Mouse (Mus musculus) intestine, embryonic 14.5 days (tissue): Measurements from ENCODE around the gene Olfr1375. TPM values are rescaled to one million over a fixed set of nuclear protein-coding genes. Genes with fewer than 3 reads are reported as not detected.
"Not testable (repeated sequence)": the region's sequence is repeated elsewhere in the genome, so short reads cannot be mapped to it uniquely, and the experiment has no call there.

Source experiments
- ATAC-seq: fragments of 200-750 bp; cut with Nextera tagmentation; replicated peaks from 2 replicates; pipeline ENCODE4 v1.8.0; 2017; ENCODE audit warnings: low read depth, moderate number of reproducible peaks, moderate TSS enrichment, moderate library complexity; ENCODE audit not compliant: low FRiP score, low TSS enrichment
- DNase-seq: peaks from one replicate; pipeline ENCODE4 v3.0.0-alpha.2; 2018; ENCODE audit warnings: low spot score
- H3K27ac ChIP-seq: fragments of 300-500 bp; sonication (generic); 2 replicates; pipeline ENCODE4 v1.5.1; 2014; ENCODE audit warnings: low read depth, mild to moderate bottlenecking, control low read depth
- H3K27me3 ChIP-seq: fragments of 300-500 bp; sonication (generic); replicated peaks from 2 replicates; pipeline ENCODE4 v1.6.1; 2014; ENCODE audit warnings: low read length, control low read depth; ENCODE audit not compliant: control insufficient read depth, insufficient read depth
- H3K36me3 ChIP-seq: fragments of 300-500 bp; sonication (generic); 2 replicates; pipeline ENCODE4 v1.6.1; 2014; ENCODE audit warnings: low read length, control low read depth; ENCODE audit not compliant: control insufficient read depth, insufficient read depth
- H3K4me1 ChIP-seq: fragments of 300-500 bp; sonication (generic); replicated peaks from 2 replicates; pipeline ENCODE4 v1.6.1; 2014; ENCODE audit warnings: low read length, control low read depth, mixed read lengths; ENCODE audit not compliant: control insufficient read depth, insufficient read depth
- H3K4me2 ChIP-seq: fragments of 300-500 bp; sonication (generic); 2 replicates; pipeline ENCODE4 v1.6.1; 2014; ENCODE audit warnings: low read length
- H3K4me3 ChIP-seq: fragments of 300-500 bp; sonication (generic); 2 replicates; pipeline ENCODE4 v1.5.1; 2014; ENCODE audit warnings: low read depth, low read length, control low read depth, mixed read lengths
- H3K9ac ChIP-seq: fragments of 300-500 bp; sonication (generic); 2 replicates; pipeline ENCODE4 v1.6.1; 2014; ENCODE audit warnings: mild to moderate bottlenecking, low read length
- H3K9me3 ChIP-seq: fragments of 300-500 bp; sonication (generic); 2 replicates; pipeline ENCODE4 v1.6.1; 2016; ENCODE audit warnings: low read length, control low read depth; ENCODE audit not compliant: control insufficient read depth
- WGBS: fragments of 180-500 bp; shearing (Covaris S2); extraction: QIAGEN DNeasy Blood & Tissue Kit; methylation state at CpG from one replicate; pipeline ENCODE4 v1.1.7; 2014; 5-methylcytosine and 5-hydroxymethylcytosine counted together
- polyA plus RNA-seq: library from polyadenylated mRNA; unstranded; fragments of >200 nt; fragmentation: Nextera tagmentation; extraction: Ambion mirVana; gene quantifications from 2 replicates; pipeline ENCODE4 v1.2.1, GENCODE M21; 2014

Gene Olfr1375
- polyA plus RNA-seq: not detected in 2 replicates

DNA sequence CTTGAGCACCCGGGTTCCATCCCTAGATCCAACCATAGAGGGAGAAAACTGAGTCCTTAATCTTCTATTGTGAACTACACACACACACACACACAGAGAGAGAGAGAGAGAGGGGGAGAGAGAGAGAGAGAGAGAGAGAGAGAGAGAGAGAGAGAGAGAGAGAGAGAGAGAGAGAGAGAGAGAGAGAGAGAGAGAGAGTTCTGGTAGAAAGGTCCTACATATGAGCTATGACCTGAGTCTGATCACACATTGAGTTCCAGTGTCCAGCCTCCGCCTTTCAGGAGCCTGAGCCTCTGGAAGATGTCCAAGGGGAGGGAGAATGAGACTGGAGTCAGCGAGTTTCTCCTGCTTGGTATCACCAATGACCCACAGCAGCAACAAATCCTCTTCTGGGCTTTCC, at the start of gene Olfr1375:
TSS of gene Olfr1375 (plus strand) at position 301 of the 400 bp plus-strand sequence.
- H3K36me3 ChIP-seq, H3K4me1 ChIP-seq, H3K9me3 ChIP-seq, DNase-seq, H3K27me3 ChIP-seq, ATAC-seq, H3K27ac ChIP-seq, H3K9ac ChIP-seq, H3K4me3 ChIP-seq, H3K4me2 ChIP-seq: not testable (repeated sequence)
- 71% methylated on average over 3 of the region's 3 CpGs for WGBS

DNA sequence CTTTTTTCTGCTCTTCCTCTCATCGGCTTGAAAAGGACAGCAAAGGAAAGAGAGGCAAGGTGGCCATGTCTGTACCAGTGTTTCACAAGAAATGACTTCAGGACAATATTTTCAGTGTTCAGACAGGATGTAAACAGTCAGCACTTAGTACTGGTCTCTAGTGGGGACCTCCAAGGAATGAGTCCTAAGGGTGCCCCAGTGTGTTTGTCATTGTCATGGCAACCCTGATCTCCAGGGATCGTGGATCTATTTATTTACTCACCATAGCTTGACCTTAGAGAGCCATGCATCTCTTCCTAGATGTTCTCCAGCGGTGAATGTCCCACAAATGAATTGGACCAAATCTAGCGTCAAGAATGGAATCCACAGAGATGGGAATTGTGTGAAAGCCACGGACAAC, 44.6 kb upstream of the Olfr1375 start, which contains the start of gene Olfr51:
TSS of gene Olfr51 (plus strand) at position 301 of the 400 bp plus-strand sequence.
- no peak within 1 kb of the TSS for H3K4me3 ChIP-seq
- ATAC-seq (no peak), DNase-seq (no peak)
- H3K36me3 ChIP-seq: no peaks in the 10 kb centered on the region
- H3K4me1 ChIP-seq: no peaks in the 10 kb centered on the region
- no peak within 1 kb of the TSS for H3K4me2 ChIP-seq
- WGBS: 64% methylated on average over 5 of the region's 5 CpGs
- H3K27ac ChIP-seq: no peak within 1 kb of the TSS
- H3K9me3 ChIP-seq: no peaks in the 10 kb centered on the region
- no peaks in the 10 kb centered on the region for H3K27me3 ChIP-seq
- no peak within 1 kb of the TSS for H3K9ac ChIP-seq

DNA sequence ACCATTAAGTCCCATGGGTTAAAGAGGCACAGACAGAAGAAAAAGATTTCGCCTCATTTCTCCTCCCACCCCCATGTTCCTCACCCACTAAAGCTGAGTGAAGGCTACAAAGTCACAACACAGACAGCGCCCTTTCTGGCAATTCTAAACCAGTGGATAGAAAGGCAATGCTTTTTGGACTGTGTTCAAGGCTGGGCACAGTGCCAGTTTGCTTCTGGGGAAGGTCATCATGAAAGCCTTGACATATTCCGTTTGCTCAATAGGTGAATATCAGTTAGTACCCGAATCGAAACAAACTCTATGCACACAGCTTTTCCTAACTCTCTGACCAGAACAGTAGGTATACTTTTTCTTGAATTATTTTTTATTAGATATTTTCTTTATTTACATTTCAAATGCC, 36.1 kb upstream of the Olfr1375 start:
- no peaks in the 10 kb centered on the region for H3K4me1 ChIP-seq
- H3K9me3 ChIP-seq: no peaks in the 10 kb centered on the region
- no peak overlapping the region for H3K27ac ChIP-seq
- WGBS: 61% methylated on average over 5 of the region's 5 CpGs
- no peaks in the 10 kb centered on the region for H3K27me3 ChIP-seq
- ATAC-seq: no peak
- DNase-seq: no peak
- H3K36me3 ChIP-seq: no peaks in the 10 kb centered on the region
- no peak overlapping the region for H3K9ac ChIP-seq
- H3K4me3 ChIP-seq: no peak overlapping the region
- no peak overlapping the region for H3K4me2 ChIP-seq

DNA sequence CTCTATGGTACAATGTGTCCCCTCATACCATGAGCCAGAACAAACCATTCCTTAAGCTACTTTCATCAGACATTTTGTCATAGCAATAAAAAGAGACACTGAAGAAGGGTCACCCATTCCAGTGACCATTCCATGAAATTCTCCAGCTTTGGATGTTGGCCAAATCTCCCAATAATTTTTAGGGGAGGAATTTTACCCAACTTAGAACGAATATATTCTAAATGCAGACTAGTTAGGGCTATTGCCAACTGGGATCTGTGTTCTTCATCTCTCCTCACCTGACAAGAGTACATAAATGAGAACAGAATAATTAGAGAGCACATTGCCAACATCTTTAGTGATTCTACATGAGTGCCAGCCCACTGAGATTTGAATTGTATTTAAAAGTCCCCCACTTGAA, 34.0 kb upstream of the Olfr1375 start, which contains the start of gene Olfr54:
TSS of gene Olfr54 (plus strand) at position 301 of the 400 bp plus-strand sequence.
- DNase-seq (no peak), ATAC-seq (no peak)
- H3K36me3 ChIP-seq: no peaks in the 10 kb centered on the region
- 69% methylated on average over 1 of the region's 1 CpGs for WGBS
- H3K27ac ChIP-seq: no peak within 1 kb of the TSS
- no peak within 1 kb of the TSS for H3K4me2 ChIP-seq
- H3K27me3 ChIP-seq: no peaks in the 10 kb centered on the region
- H3K4me1 ChIP-seq: no peaks in the 10 kb centered on the region
- H3K9me3 ChIP-seq: no peaks in the 10 kb centered on the region
- no peak within 1 kb of the TSS for H3K9ac ChIP-seq
- H3K4me3 ChIP-seq: no peak within 1 kb of the TSS

- Histone ChIP-seq H3K4me3 (no peak overlapping the region), H3K9me3 (no peaks in the 10 kb centered on the region), H3K27ac (no peak overlapping the region), H3K9ac (no peak overlapping the region), H3K27me3 (no peaks in the 10 kb centered on the region), H3K4me2 (no peak overlapping the region), H3K36me3 (no peaks in the 10 kb centered on the region), H3K4me1 (no peaks in the 10 kb centered on the region)
- ATAC-seq (no peak), DNase-seq (no peak)
- 45% methylated on average over 2 of the region's 2 CpGs for WGBS
Observed at GRCm38 (mm10) chr11:51016341-51016740, 31.6 kb upstream of the Olfr1375 start.

- H3K36me3 ChIP-seq, DNase-seq, H3K9me3 ChIP-seq, H3K4me2 ChIP-seq, H3K9ac ChIP-seq, H3K4me1 ChIP-seq, H3K27ac ChIP-seq, H3K4me3 ChIP-seq, H3K27me3 ChIP-seq, ATAC-seq: not testable (repeated sequence)
- WGBS: 89% methylated on average over 11 of the region's 11 CpGs
Observed at GRCm38 (mm10) chr11:51026811-51027210, 21.1 kb upstream of the Olfr1375 start.

GRCm38 (mm10) chr11:51029381-51029780, 18.5 kb upstream of the Olfr1375 start:
- WGBS: 55% methylated on average over 8 of the region's 8 CpGs
- H3K4me2 ChIP-seq, H3K27me3 ChIP-seq, ATAC-seq, H3K27ac ChIP-seq, H3K9ac ChIP-seq, H3K9me3 ChIP-seq, H3K4me1 ChIP-seq, H3K36me3 ChIP-seq, H3K4me3 ChIP-seq, DNase-seq: not testable (repeated sequence)

DNA sequence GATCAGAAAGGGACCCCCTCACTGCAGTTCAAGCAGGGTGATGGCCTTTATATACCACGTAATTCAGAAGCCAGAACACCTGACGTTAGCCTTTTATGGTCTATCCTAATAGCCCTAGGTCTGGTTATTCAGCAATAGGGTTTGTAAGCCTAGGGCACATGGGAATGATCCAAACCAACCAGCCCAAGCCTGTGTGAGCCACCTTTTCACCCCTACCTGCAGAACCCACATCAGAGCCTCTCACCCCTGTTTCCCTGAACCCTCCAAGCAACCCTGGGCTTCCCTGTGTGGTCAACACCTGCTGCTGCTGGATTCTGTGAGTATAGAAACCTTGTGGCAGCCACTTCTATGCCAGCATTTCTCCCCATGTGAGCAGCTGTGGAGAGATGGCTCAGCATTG, 17.7 kb upstream of the Olfr1375 start:
- H3K9ac ChIP-seq: no peak overlapping the region
- H3K4me1 ChIP-seq: no peaks in the 10 kb centered on the region
- H3K4me2 ChIP-seq: no peak overlapping the region
- H3K4me3 ChIP-seq: no peak overlapping the region
- no peak for ATAC-seq
- no peaks in the 10 kb centered on the region for H3K9me3 ChIP-seq
- no peak overlapping the region for H3K27ac ChIP-seq
- no peaks in the 10 kb centered on the region for H3K36me3 ChIP-seq
- DNase-seq: no peak
- H3K27me3 ChIP-seq: no peaks in the 10 kb centered on the region
- 66% methylated on average over 2 of the region's 2 CpGs for WGBS

DNA sequence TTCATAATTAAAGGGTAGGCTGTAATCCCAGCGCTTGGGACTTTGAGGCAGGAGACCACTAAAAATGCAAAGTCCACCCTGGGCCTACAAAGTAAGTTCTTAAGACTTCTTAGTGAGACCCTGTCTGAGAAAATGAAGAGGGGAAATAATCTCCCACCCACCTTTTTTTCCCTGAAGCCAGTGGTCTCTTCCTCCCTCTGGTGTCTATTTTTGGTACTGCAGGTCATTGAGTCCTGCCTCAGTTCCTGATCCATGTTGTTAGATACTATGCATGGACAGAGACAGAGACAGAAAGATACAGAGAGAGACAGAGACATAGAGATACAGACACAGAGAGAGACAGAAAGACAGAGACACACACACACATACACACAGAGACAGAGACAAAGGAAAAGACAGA, 15.1 kb upstream of the Olfr1375 start:
- peak; percentile 52 for DNase-seq
- Histone ChIP-seq H3K27ac (no peak overlapping the region), H3K4me1 (no peaks in the 10 kb centered on the region), H3K9me3 (no peaks in the 10 kb centered on the region), H3K27me3 (no peaks in the 10 kb centered on the region), H3K36me3 (no peaks in the 10 kb centered on the region), H3K4me3 (no peak overlapping the region), H3K4me2 (no peak overlapping the region), H3K9ac (no peak overlapping the region)
- 26% methylated on average over 1 of the region's 1 CpGs for WGBS
- ATAC-seq: no peak
